Mouse (Mus musculus) cerebellum, adult 2 months (tissue): ENCODE measurements around the gene Lrrc36.

Experiments
- CTCF ChIP-seq: fragments of 200-500 bp; IDR thresholded peaks from 2 replicates; pipeline ENCODE4 v1.5.1; 2011; ENCODE audit warnings: low read depth, mild to moderate bottlenecking, control low read depth, low read length, moderate library complexity, borderline replicate concordance; ENCODE audit not compliant: insufficient read depth
- POLR2A ChIP-seq: fragments of 200-500 bp; IDR thresholded peaks from 2 replicates; pipeline ENCODE4 v1.6.1; 2011; ENCODE audit warnings: low read length, control low read depth, borderline replicate concordance; ENCODE audit not compliant: insufficient read depth

DNA sequence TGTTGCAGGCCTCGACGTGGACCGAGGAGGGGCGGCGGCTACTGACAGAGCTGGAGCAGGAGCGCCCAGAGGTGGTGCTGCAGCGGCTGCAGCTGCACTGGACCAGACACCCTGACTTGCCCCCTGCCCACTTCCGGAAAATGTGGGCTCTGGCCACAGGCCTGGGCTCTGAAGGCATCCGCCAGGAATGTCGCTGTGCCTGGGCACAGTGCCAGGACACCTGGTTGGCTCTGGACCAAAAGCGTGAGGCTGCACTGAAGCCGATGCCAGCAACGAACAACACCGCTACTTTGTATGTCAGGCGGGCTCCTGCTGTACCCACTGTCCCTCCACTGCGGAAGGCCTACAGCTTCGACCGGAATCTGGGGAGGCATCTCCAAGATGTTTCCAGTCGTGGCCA lies 34.7 kb upstream of the Lrrc36 start:
- no peak for TF ChIP-seq CTCF
- no peak for TF ChIP-seq POLR2A
